Mouse (Mus musculus): ENCODE measurements at regions not wholly inside any gene's neighbourhood (a gene's known extent, or its start where the extent isn't known, plus 50 kb on each side); places are given as distances from the start of the nearest gene placed in this dataset.

DNA sequence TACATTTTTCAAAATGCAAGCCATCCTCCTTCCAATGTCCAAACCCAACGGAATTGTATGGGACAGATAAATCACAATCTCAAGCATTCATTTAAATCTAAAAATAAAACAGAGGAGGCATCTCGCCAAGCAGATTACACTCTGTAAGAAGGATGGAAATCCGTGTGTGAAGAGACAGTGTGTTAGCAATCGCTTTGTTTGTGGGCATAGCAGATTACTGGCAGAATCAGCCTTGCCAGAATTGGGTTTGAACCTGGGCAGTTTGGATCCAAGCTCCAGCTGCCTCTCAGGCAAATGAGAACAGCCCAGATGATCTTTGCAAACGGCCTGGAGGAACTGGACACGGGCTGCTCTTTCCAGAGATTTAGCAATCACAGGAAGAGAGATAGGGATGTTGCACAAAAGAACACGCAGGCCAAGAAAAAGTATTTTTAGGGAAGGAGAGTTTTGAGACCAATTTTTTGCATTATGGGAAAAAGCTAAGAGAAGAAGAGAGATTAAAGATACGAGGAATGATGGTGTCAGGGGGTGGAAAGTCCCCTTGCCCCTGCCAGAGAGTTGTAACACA is 2310.1 kb upstream of the Gm7489 start:
- DNase-seq (ENCODE audit: low read depth), result no peak

DNA sequence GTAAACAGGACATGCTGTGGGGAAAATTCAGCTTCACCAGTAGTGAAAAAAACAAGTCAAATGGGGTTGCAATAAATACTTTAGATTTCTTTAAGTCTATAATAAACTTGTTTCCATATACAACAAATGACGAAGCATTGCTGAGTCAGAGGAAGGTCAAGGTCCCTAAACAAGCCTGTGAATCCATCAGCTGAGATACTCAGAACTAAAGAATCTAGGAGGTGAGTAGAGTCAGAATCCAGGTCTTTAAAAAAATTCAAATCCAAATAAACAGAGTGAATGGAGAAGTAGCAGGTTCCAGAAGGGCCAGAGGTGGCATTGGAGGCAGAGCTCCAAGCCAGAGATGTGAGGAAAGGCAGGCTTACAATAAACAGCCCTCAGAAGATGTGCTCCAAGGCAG is 2301.1 kb upstream of the Gm7489 start:
- DNase-seq (ENCODE audit: low read depth), result no peak

DNA sequence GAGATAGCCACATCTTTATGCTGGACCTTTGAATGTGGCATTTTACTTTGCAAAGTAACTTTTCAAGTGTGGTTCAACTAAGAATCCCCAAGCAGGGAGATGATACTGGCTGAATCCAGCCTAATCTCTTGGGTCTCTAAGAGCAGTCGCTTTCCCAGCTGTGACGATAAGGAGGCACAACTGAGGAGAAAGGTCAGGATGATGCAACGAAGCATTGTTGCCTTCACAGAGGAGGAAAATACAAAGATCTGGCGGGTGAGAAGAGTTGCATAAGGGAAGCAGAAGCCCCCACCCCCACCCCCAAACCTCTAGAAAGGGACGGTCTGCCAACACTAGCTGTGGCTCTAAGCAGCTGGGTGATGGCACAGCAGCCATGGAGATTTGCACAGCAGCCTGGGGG is 2298.6 kb upstream of the Gm7489 start:
- DNase-seq (ENCODE audit: low read depth), result no peak

DNA sequence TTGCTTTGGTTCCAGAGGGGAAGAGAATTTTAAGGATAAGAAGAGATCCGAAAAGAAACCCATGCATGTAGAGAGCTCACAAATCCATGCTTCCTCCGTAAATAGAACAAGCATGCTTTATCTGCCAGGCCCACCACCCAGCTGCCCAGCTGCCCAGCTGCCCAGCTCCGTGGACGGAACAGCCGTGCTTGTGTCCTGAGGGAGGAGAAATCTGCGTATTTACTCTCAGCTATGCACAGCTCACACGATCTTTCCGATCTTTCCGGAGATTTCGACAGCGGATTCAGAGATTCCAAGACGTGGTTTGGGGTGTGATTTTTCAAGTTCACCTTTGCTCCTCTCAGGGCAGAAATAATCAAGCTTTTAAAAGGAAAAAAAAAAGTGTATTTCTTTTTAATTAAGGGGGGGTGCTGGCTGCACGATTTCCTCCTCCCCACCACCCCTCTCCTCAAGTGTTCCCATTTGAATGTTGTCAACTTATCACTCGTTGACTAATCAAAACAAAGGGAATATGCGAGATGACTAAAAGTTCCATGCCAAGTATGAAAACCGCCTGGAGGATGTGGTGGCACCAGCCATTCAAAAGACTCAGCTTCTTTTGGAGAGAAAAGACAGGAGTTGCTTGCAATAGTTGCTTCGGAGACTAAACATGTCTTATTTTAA is 2293.2 kb upstream of the Gm7489 start:
- no peak for DNase-seq (ENCODE audit: low read depth)

DNA sequence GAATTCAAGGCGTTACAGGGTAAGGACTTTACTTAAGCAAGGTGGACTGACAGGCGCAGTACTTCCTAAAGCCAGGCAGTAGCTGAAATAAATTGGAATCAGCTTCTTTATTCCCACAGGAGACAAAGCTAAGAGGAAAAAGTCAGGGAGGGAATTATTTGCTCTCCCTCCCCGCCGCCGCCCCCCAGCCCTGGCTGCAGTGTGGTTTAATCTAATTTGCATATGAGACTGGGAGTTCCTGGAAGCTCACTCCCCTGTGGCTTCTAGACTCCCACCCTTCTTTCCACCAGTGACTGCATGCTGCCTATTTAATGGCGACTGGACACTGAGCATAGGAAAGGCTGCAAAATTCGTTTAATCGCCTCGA is 2292.7 kb upstream of the Gm7489 start:
- no peak for DNase-seq (ENCODE audit: low read depth)

DNA sequence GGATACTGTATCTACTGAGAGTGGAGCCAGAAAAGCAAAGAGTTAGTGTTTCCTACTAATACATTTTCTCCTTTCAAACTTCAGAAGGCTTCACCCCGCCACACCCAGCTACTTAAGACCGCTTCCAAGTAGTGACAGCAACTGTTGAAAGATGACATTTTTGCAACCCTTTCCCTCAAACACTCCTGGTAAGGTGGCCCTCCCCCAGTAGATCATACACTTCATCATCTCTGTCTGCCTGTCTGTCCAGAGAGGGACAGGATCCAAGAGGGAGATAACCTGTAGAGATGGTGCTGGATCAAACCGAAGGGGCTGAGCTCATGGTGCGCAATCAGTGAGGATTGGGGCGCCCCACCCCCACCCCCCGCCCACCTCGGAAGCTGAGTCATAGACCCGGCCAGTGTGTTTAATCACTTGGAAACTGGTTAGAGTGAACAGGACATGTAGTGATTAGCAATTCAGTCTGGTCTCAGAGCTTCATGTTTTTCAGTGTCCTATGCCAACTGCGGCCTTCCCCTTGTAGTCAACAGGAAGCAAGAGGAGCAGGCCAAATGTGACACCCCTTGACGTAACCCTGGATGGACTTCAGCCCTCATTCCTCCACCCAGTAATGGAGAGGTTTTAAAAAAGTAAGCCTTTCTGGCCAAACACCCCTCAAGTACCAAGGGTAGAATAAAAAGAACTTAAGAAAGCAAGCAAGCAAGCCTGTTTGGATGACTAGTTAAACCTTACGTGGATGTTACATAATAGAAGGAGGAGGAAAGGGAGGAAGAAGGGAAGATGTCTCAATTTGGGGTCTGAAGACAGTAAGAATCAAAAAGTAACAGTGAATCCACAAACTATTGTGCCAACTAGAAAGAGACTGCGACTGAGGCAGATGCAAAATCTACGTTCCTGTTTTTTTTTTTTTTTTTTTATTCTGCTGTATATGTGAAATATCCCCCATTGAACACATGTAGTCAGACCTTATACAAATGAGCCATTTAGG is 2291.9 kb upstream of the Gm7489 start:
- no peak for DNase-seq (ENCODE audit: low read depth)

DNA sequence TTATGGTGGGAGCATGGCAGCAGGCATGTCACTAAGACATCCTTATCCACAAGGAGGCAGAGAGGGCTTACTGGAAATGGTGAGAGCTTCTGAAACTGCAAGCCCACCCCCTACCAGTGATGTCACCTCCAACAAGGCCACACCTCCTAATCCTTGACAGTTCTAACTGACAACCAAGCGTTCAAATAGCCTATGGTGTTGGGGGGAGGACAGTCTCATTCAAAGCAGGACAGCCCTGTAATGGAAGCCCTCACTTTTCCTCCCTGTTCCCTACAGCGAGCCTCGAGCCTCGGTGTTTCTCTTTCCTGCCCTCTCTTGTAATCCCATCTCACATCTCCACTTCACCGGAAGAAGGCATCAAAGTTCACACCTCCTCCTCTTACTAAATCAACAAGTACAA is 2290.6 kb upstream of the Gm7489 start:
- DNase-seq (ENCODE audit: low read depth), result no peak

DNA sequence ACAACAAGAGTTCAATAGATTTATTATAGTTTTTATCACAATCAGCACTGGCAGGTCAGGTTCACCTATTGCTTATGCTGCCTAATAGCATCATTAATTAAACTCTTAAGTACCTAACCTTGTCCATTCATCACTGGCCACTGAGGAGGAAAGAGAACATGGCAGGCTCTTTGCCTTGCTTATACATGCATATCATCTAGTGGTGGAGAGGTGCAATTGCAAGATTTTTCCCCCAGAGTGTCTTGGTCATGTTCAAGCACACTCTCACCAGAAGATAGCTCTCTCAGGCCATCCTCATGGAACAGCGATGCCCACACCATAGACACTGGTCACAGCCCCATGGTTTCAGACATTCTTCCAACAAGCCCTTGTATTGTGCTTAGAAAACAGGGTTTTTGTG is 2289.1 kb upstream of the Gm7489 start:
- DNase-seq (ENCODE audit: low read depth), result no peak

DNA sequence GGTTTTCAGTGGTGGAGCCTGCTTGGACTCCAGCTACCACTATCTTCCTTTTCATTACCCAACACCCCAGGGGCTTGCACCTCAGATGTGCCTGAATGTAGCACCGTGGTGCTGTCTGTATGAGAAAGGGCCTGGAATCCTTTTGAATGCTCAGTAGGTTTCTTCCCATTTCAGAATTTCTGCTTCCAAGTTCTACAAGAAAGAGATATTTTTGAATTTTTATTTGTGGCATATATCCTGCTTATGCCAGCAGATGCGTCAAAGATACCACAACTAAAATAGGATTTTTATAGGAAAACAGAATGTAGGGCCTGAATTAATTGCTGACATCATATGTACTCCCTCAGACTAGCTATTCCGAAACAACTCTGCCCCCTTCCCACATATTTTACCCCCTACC is 2286.9 kb upstream of the Gm7489 start:
- DNase-seq (ENCODE audit: low read depth), result no peak

DNA sequence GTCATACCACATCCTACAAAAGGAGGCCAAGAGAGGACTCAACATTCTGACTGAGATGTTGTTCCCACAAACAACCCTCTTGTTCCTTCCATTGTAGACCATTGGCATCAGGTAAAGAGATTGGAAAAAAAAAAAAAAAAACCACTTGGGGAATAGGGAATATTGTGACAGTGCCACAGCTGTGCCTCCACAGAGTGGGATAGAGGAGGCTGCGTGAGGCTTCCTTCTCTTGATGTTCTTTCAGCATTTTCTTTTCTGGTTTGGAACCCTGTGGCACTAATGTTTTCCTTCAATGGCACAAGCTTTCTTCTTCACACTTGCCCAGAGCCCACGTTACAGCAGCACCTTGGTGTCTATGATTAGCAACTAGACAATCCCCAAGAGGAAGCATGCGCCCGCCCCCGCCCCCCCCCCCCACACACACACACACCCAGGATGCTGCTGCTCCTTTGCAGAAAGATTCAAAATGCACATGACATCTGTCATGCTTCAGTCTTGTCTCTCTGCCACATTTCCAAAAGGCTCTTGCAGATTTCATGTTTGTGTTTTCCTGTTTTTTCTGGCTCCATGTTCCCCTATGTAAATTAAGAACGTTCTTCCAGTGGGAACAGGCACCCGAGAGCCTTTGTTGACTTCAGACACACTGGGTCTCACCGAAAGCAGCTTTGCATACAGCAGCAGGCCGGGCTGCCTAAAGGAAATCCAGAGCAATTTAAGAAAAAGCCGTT is 2283.4 kb upstream of the Gm7489 start:
- no peak for DNase-seq (ENCODE audit: low read depth)

DNA sequence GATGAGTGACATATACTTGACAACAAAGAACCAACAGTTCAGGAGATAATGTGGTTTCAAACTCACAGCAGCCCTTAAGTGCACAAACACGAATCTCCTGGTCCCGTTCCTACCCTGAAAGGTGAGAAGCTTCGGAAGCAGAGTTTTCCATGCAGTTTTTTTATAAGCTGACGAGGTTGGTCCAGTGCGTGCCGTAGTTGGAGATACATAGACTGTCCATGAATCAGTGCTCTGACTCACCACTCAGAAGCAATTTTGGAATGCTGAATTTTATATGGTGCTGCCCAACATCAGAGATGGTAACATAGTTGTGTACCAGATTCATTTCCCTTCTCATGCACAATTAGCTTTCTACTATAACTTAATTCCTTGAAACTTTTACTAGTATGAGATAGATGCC is 2263.3 kb upstream of the Gm7489 start:
- DNase-seq (ENCODE audit: low read depth), result no peak

DNA sequence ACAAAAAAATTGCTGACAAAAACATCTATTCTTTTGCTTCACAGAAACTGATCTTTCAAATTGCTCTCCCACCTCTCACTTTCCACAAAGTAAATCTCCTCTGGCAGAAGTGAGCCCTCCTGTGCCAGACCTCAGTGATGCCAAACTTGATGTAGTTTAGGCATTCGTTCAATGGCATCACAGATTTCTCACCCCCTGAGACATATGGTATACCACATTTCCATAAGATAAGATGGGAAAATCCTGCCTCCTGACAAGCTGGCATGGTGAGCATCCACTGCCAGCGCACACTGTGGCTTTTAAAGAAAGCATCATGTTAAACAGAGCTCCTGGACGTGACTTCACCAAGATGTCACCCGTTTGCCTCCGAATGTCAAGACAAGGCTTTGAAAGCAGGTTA is 2257.2 kb upstream of the Gm7489 start:
- no peak for DNase-seq (ENCODE audit: low read depth)

DNA sequence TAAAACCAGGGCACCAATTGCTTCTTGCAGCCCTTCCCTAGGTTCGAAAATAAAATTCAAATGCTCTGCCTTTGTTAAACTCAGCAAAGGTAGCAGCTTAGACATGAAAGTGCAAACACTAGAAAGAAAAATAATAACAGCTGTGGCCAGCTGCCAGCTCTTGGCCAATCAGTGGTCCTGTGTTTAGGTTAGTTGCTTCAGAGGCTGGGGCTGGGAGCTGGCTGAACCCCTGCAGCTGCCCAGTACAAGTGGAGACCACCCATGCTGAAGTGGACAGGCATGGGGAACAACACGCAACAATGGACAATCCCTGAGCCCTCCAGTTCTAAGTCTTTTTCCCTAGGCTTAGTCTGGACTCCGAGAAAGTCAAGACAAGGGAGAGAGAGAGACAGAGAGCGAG is 2256.2 kb upstream of the Gm7489 start:
- DNase-seq (ENCODE audit: low read depth), result no peak

DNA sequence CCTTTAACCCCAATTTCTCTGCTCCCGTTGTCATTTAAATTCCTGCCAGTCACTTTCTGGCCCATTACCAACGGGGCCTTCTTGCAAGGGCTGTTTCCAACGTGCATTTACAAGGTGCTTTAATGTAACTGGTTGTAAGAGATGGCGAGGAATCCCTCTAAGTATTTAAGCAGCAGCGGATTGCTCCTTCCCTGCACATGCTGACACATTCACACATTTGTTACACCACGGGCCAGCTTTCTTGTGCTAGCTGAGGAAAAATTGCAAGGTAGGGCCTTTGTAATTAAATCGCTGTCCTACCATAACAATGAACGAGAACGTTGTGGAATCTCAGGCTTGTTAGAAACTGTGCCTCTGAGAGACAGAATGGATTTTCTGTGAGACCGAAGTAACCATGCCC is 2252.8 kb upstream of the Gm7489 start:
- DNase-seq (ENCODE audit: low read depth), result no peak

DNA sequence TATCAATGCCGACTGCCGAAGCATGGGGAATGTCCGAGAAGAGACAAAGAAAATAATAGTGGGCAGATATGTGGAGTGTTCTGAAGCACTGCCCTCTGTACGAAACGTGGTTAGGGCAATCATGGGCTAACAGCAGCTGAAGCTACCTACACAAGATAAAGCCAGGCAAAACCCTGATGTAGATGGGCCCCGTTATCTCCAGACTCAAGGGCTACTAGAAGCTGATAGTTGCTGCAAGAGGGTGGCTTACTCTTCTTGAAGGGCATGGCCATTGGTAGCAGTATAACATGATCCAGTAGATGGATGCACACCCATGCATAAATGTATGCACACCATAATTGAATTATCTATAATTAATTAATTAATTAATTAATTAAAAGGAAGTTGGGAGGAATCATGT is 2251.6 kb upstream of the Gm7489 start:
- no peak for DNase-seq (ENCODE audit: low read depth)

DNA sequence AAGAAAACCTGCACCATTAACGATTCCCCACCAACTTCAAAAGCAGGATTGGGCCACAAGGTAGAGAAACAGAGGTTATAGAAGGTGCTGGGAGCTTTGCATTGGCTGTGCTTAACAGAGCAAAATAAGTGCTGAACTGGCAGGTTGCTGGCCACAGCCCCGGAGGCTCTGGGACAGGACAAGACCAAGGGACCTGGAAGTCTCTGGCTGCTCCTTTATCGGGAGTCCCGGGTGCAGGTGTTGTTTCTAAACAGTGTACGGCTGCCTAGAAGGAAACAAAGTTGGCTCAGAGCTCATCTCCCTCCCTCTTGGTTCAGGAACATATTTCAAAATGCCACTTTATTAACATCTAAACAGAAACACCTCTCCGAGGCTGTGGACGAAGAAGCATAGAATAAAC is 2250.0 kb upstream of the Gm7489 start:
- DNase-seq (ENCODE audit: low read depth), result no peak

DNA sequence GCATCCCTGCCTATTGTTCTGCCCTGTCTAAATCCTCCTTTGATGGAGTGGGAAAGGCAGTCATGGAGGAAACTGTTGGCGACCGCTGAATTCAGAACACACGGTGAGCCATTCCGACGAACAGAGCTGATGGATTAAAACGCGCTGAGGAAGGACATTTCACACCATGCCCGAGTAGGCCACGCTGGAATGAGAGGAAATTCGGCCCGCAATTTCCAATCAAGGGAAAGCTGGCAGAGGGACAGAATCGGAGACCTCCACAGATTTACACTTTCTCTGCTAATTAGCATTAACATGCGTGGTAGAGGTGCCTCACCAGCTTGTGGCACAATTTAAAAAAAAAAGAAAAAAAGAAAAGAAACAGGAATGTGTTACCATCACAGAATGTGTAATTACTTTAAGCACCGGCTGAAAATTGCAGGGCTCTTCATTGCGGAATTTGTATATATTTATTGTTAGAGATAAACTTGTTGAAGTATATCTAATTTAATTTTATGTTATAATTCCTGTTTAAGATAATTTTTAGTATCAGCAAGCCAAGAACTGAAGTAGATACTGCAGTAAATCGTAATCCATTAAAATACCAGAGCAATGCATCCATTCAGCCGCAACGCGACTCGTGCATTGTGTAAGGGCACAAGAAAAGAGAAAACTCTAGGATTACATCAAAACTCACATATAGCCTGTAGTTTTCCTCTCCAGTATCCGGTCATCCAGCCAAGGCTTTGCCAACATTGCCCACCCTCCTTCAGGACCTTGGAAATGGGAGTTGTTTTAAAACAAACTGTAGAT is 2249.4 kb upstream of the Gm7489 start:
- no peak for DNase-seq (ENCODE audit: low read depth)

DNA sequence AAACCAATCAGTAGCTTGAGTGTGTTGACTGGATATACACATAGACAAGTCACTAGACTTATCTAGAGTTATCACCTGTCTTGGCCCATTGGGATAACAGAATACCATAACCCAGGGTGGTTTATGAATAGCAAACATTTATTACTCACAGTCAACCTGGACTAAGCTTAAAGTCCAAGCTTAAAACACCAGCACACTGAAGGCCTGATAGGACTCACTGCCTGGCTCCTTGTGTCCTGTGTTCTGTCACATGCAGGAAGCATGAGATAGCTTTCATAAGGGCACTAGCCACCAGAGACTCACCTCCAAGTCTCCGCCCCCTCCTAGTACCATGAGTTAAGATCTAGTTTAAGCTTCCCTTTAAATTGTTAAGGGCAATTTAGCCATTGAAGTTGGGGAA is 2247.1 kb upstream of the Gm7489 start:
- no peak for DNase-seq (ENCODE audit: low read depth)

DNA sequence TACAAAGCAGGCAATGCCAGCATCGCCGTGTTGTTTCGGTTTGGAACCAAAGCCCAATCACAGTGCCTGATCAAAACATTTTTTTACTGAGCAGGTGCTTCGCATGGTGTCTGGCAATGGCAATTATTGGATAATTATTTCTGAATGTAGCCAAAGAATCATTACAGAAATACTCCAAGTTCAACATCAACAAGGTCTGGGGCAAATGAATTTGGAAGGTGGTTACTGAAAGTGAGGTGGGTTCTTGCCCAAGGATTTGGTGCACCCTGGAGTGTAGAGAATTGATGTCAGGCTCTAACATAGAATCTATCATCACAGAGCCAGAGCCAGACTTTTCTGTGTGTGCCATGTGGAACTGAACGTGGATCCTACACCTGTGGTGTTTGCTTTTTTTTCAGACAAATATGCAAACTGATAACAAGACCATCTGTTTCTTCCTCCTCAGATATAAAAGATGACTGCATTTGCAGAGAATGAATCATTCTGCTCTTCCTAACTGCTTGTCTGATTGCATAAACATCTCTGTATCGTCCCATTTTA is 2240.9 kb upstream of the Gm7489 start:
- DNase-seq (ENCODE audit: low read depth), result no peak

DNA sequence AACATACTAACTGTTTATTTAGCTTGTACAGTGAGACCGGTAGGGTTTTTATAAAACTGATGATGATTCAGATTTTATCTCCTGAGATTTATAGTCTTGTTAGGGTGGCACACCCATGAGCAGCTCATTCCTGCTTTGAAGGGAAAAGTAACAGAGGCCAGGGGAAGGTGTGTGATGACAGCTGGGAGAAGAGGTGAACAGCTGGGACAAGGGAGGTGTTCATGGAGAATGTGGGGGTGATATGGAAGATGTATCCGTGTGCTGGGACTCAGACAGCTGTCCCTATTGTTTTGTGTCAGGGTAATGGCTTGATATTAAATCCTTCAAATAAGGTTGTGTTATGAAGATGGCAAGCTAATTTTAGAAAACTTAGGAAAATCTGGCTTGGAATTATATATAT is 2238.4 kb upstream of the Gm7489 start:
- no peak for DNase-seq (ENCODE audit: low read depth)

DNA sequence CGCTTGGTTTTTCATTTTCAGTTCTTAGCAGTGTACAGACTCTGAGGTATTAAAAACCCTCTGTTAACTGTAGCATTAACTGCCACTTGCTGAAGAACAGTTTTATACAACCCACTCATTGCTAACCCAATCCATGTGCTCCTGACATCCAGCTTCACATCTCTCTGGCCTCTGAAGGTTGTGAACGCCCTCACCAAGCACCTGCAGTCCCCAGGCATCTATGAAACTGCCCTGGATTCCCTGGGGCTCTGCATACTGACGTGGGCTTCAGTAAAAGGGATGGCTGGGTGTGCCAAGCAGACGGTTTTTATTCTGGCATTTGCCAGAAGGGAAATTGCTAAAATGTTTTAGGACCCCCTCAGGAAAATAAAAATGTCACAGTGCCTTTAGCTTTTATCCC is 2232.2 kb upstream of the Gm7489 start:
- DNase-seq (ENCODE audit: low read depth), result no peak

DNA sequence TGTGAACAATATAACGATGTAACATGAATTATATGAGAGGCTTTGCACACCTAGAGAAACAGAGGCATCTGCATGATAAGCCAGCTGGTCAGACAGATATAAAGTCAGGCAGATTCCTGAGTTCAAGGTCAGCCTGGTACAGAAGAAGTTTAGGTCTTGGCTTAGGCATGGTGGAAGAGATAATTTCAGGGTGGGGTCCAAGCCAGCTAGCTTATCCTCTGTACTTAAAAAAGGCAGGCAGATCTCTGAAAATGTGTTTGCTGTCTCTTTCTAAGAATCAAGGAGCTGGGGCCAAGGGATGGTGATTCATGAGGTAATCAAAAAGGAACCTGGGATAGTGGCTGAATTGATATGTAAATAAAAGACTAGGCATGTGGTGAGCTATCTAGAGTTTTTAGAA is 2227.1 kb upstream of the Gm7489 start:
- DNase-seq (ENCODE audit: low read depth), result no peak
